Mouse (Mus musculus) limb, embryonic 14.5 days (tissue): ENCODE measurements around the gene Cacybp. TPM values are rescaled to one million over a fixed set of nuclear protein-coding genes. Genes with fewer than 3 reads are reported as not detected.

Experiments
- ATAC-seq: fragments of 200-750 bp; cut with Nextera tagmentation; 2 replicates; pipeline ENCODE4 v1.8.0; 2017; ENCODE audit warnings: low read depth, moderate number of reproducible peaks, moderate TSS enrichment; ENCODE audit not compliant: low FRiP score
- DNase-seq: peaks from one replicate; pipeline ENCODE4 v3.0.0-alpha.2; 2015; ENCODE audit warnings: low spot score
- H3K27ac ChIP-seq: fragments of 300-500 bp; sonication (generic); replicated peaks from 2 replicates; pipeline ENCODE4 v1.5.1; 2014; ENCODE audit warnings: low read depth, mild to moderate bottlenecking, low read length, moderate library complexity, mixed read lengths
- H3K27me3 ChIP-seq: fragments of 300-500 bp; sonication (generic); 2 replicates; pipeline ENCODE4 v1.6.1; 2014; ENCODE audit warnings: low read length, mixed read lengths; ENCODE audit not compliant: control insufficient read depth, insufficient read depth
- H3K36me3 ChIP-seq: fragments of 300-500 bp; sonication (generic); 2 replicates; pipeline ENCODE4 v1.6.1; 2014; ENCODE audit warnings: mild to moderate bottlenecking, low read length, moderate library complexity, mixed read lengths; ENCODE audit not compliant: control insufficient read depth, insufficient read depth
- H3K4me1 ChIP-seq: fragments of 300-500 bp; sonication (generic); 2 replicates; pipeline ENCODE4 v1.6.1; 2014; ENCODE audit warnings: antibody characterized with exemption, low read length, mixed read lengths; ENCODE audit not compliant: control insufficient read depth, insufficient read depth
- H3K4me2 ChIP-seq: fragments of 300-500 bp; sonication (generic); replicated peaks from 2 replicates; pipeline ENCODE4 v1.6.1; 2014; ENCODE audit warnings: low read depth, mild to moderate bottlenecking, low read length, moderate library complexity; ENCODE audit not compliant: severe bottlenecking
- H3K4me3 ChIP-seq: fragments of 300-500 bp; sonication (generic); replicated peaks from 2 replicates; pipeline ENCODE4 v1.5.1; 2014; ENCODE audit warnings: low read length
- H3K9ac ChIP-seq: fragments of 300-500 bp; sonication (generic); 2 replicates; pipeline ENCODE4 v1.6.1; 2014; ENCODE audit warnings: mild to moderate bottlenecking, low read depth, low read length, moderate library complexity; ENCODE audit not compliant: severe bottlenecking
- H3K9me3 ChIP-seq: fragments of 300-500 bp; sonication (generic); 2 replicates; pipeline ENCODE4 v1.6.1; 2016; ENCODE audit warnings: low read length; ENCODE audit not compliant: control insufficient read depth
- POLR2A ChIP-seq: fragments of 200-500 bp; IDR thresholded peaks from 2 replicates; pipeline ENCODE4 v1.8.0; 2012; ENCODE audit warnings: inconsistent platforms, mild to moderate bottlenecking, moderate library complexity, borderline replicate concordance; ENCODE audit not compliant: insufficient read depth, insufficient read length; ENCODE audit errors: extremely low read depth
- WGBS: fragments of 180-500 bp; shearing (Covaris S2); extraction: QIAGEN DNeasy Blood & Tissue Kit; methylation state at CpG from one replicate; pipeline ENCODE4 v1.1.7; 2014; 5-methylcytosine and 5-hydroxymethylcytosine counted together
- polyA plus RNA-seq, 2 experiments: library from polyadenylated mRNA; depleted of rRNA in 1 of 2; stranded (reverse) in 1 of 2; unstranded in 1 of 2; fragments of >200 nt; fragmentation: Nextera tagmentation in 1 of 2; extraction: Ambion mirVana in 1 of 2; gene quantifications; 2 replicates each; pipeline versions ENCODE4 v1.2.1 to v1.2.3; 2012 to 2014

Gene Cacybp
- polyA plus RNA-seq, 2 experiments, result 60.5 to 200 TPM

GRCm38 (mm10) chr1:160246844-160247243 lies 34.2 kb upstream of the Cacybp start:
- no peak for TF ChIP-seq POLR2A
- WGBS, result 64% methylated on average over 4 of the region's 4 CpGs
- H3K9me3 ChIP-seq, result no peaks in the 10 kb centered on the region
- no peak for ATAC-seq
- 0 out of 2 replicates have a peak, but pooled peaks cover 9% of the 10 kb centered on the region for H3K4me1 ChIP-seq
- H3K36me3 ChIP-seq, result no peaks in the 10 kb centered on the region
- no peak overlapping the region for H3K9ac ChIP-seq
- H3K4me3 ChIP-seq, result no peak overlapping the region
- no peak overlapping the region for H3K4me2 ChIP-seq
- H3K27ac ChIP-seq, result no peak overlapping the region
- DNase-seq, result no peak
- H3K27me3 ChIP-seq, result no peaks in the 10 kb centered on the region

DNA sequence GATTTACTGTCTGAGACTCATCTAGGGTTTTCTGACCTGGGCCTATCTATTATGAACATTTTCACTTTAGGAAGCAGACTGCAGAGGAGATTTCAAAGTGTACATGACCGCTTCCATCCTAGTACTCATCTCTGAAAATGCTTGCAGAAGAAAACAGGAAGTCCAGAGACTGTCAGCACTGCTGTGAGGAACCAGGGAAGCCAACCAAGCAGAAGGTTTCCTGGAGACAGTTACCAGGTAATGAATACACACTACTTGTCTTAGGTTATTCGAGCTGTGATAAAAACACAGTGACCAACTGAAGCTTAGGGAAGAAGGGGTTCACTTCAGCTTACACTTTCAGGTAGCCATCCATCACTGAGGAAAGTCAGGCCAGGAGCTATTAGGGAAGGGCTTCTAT lies 33.3 kb upstream of the Cacybp start:
- H3K4me1 ChIP-seq, result 0 out of 2 replicates have a peak, but pooled peaks cover 4% of the 10 kb centered on the region
- no peak for TF ChIP-seq POLR2A
- no peak overlapping the region for H3K4me2 ChIP-seq
- H3K9me3 ChIP-seq, result no peaks in the 10 kb centered on the region
- no peaks in the 10 kb centered on the region for H3K27me3 ChIP-seq
- H3K36me3 ChIP-seq, result no peaks in the 10 kb centered on the region
- H3K4me3 ChIP-seq, result no peak overlapping the region
- DNase-seq (no peak), ATAC-seq (no peak)
- WGBS, result 78% methylated on average over 2 of the region's 2 CpGs
- H3K9ac ChIP-seq, result no peak overlapping the region
- H3K27ac ChIP-seq, result no peak overlapping the region

- ATAC-seq (no peak), DNase-seq (no peak)
- WGBS, result 93% methylated on average over 5 of the region's 5 CpGs
- no peaks in the 10 kb centered on the region for H3K36me3 ChIP-seq
- no peaks in the 10 kb centered on the region for H3K9me3 ChIP-seq
- no peaks in the 10 kb centered on the region for H3K4me1 ChIP-seq
- H3K4me2 ChIP-seq, result no peak overlapping the region
- no peak overlapping the region for H3K4me3 ChIP-seq
- no peak for TF ChIP-seq POLR2A
- no peak overlapping the region for H3K27ac ChIP-seq
- H3K9ac ChIP-seq, result no peak overlapping the region
- H3K27me3 ChIP-seq, result no peaks in the 10 kb centered on the region
Observed at GRCm38 (mm10) chr1:160244689-160245088, 32.0 kb upstream of the Cacybp start.

GRCm38 (mm10) chr1:160240091-160240490 lies 27.4 kb upstream of the Cacybp start:
- TF ChIP-seq POLR2A, result no peak
- H3K4me3 ChIP-seq, result no peak overlapping the region
- no peaks in the 10 kb centered on the region for H3K36me3 ChIP-seq
- no peaks in the 10 kb centered on the region for H3K4me1 ChIP-seq
- no peak overlapping the region for H3K27ac ChIP-seq
- ATAC-seq, result no peak
- no peak overlapping the region for H3K4me2 ChIP-seq
- WGBS, result 95% methylated on average over 2 of the region's 2 CpGs
- no peak for DNase-seq
- H3K27me3 ChIP-seq, result no peaks in the 10 kb centered on the region
- H3K9me3 ChIP-seq, result no peaks in the 10 kb centered on the region
- H3K9ac ChIP-seq, result no peak overlapping the region

DNA sequence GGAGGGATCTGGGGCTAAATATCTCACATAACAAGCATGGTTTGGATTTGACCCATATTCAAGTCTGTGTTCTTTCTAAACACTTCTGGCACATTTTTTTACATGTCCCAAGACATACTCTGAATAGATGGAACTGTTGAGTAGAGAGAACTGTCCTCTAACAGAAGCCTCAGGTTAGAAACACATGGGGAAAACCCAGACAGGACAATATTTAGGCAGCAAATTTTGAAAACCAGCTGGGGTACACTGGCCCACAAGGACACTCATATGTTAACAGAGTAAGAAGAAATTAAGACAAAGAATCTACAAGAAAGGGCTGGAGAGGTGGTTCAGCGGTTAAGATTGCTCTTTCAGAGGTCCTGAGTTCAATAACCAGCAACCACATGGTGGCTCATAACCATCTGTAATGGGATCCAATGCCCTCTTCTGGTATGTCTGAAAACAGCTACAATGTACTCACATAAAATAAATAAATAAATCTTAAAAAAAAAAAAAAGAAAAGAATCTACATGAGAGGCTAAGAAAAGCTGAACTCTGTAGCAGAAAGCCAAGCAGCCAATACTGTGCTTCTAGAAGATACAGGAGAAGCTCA lies 26.3 kb upstream of the Cacybp start:
- Histone ChIP-seq H3K9me3 (no peaks in the 10 kb centered on the region), H3K4me1 (no peaks in the 10 kb centered on the region), H3K4me2 (no peak overlapping the region), H3K4me3 (no peak overlapping the region), H3K27me3 (no peaks in the 10 kb centered on the region), H3K9ac (no peak overlapping the region), H3K27ac (no peak overlapping the region), H3K36me3 (no peaks in the 10 kb centered on the region)
- WGBS, result 85% methylated on average over 1 of the region's 1 CpGs
- no peak for ATAC-seq
- no peak for TF ChIP-seq POLR2A
- no peak for DNase-seq
